Mouse (Mus musculus) intestine, postnatal 0 days (tissue): Measurements from ENCODE around the gene Ets2. TPM values are rescaled to one million over a fixed set of nuclear protein-coding genes. Genes with fewer than 3 reads are reported as not detected.

Source experiments
- ATAC-seq: fragments of 200-750 bp; cut with Nextera tagmentation; 2 replicates; pipeline ENCODE4 v1.8.0; 2017; ENCODE audit warnings: mild to moderate bottlenecking, moderate TSS enrichment, moderate library complexity
- H3K27ac ChIP-seq: fragments of 300-500 bp; sonication (generic); 2 replicates; pipeline ENCODE4 v1.5.1; 2014; ENCODE audit warnings: mild to moderate bottlenecking, low read depth, low read length, moderate library complexity
- H3K27me3 ChIP-seq: fragments of 300-500 bp; sonication (generic); replicated peaks from 2 replicates; pipeline ENCODE4 v1.6.1; 2014; ENCODE audit warnings: low read length, mixed read lengths; ENCODE audit not compliant: control insufficient read depth, insufficient read depth
- H3K36me3 ChIP-seq: fragments of 300-500 bp; sonication (generic); 2 replicates; pipeline ENCODE4 v1.6.1; 2014; ENCODE audit warnings: mild to moderate bottlenecking, moderate library complexity; ENCODE audit not compliant: control insufficient read depth, insufficient read depth
- H3K4me1 ChIP-seq: fragments of 300-500 bp; sonication (generic); replicated peaks from 2 replicates; pipeline ENCODE4 v1.6.1; 2014; ENCODE audit warnings: antibody characterized with exemption, low read length, mixed read lengths; ENCODE audit not compliant: control insufficient read depth, insufficient read depth
- H3K4me2 ChIP-seq: fragments of 300-500 bp; sonication (generic); replicated peaks from 2 replicates; pipeline ENCODE4 v1.6.1; 2014; ENCODE audit warnings: low read depth, mild to moderate bottlenecking, moderate library complexity
- H3K4me3 ChIP-seq: fragments of 300-500 bp; sonication (generic); 2 replicates; pipeline ENCODE4 v1.5.1; 2014; ENCODE audit warnings: low read depth, low read length
- H3K9ac ChIP-seq: fragments of 300-500 bp; sonication (generic); 2 replicates; pipeline ENCODE4 v1.6.1; 2014; ENCODE audit warnings: mild to moderate bottlenecking, low read depth, low read length
- H3K9me3 ChIP-seq: fragments of 300-500 bp; sonication (generic); 2 replicates; pipeline ENCODE4 v1.6.1; 2016; ENCODE audit warnings: mixed run types; ENCODE audit not compliant: control insufficient read depth
- CTCF ChIP-seq: sonication (generic); IDR thresholded peaks from 2 replicates; pipeline ENCODE4 v1.5.1; 2016; ENCODE audit warnings: low read depth, mild to moderate bottlenecking, control low read depth, antibody characterized with exemption, moderate library complexity
- WGBS: fragments of 180-500 bp; shearing (Covaris S2); extraction: QIAGEN DNeasy Blood & Tissue Kit; methylation state at CpG from one replicate; pipeline ENCODE4 v1.1.7; 2014; 5-methylcytosine and 5-hydroxymethylcytosine counted together
- polyA plus RNA-seq: library from polyadenylated mRNA; unstranded; fragments of >200 nt; fragmentation: Nextera tagmentation; extraction: Ambion mirVana; gene quantifications from 2 replicates; pipeline ENCODE4 v1.2.1, GENCODE M21; 2015

Ets2 gene
- polyA plus RNA-seq, 1 experiment from 2014 or later, result 34.6 TPM

GRCm38 (mm10) chr16:95659461-95659860 lies 42.4 kb upstream of the Ets2 start:
- Histone ChIP-seq H3K9me3 (0 out of 2 replicates have a peak, but pooled peaks cover 2% of the 10 kb centered on the region), H3K4me3 (no peak overlapping the region), H3K27ac (peak overlapping the region; percentile 83), H3K9ac (no peak overlapping the region), H3K4me1 (no peaks in the 10 kb centered on the region), H3K36me3 (no peaks in the 10 kb centered on the region), H3K4me2 (no peak overlapping the region), H3K27me3 (no peaks in the 10 kb centered on the region)
- 41% methylated on average over 19 of the region's 19 CpGs for WGBS
- no peak for TF ChIP-seq CTCF
- ATAC-seq, result peak; percentile 76

- WGBS, result 81% methylated on average over 5 of the region's 5 CpGs
- 0 out of 2 replicates have a peak, but pooled peaks cover 2% of the 10 kb centered on the region for H3K9me3 ChIP-seq
These were observed 41.0 kb upstream of the Ets2 start for GRCm38 (mm10) chr16:95660909-95661308.

GRCm38 (mm10) chr16:95665472-95666131 lies 36.3 kb upstream of the Ets2 start:
- no peak for TF ChIP-seq CTCF
- Histone ChIP-seq H3K4me2 (no peak overlapping the region), H3K9ac (0 out of 2 replicates have a peak overlapping the region, but pooled peaks have one; percentile 3), H3K36me3 (no peaks in the 10 kb centered on the region), H3K4me3 (no peak overlapping the region), H3K27ac (no peak overlapping the region), H3K9me3 (no peaks in the 10 kb centered on the region), H3K27me3 (no peaks in the 10 kb centered on the region), H3K4me1 (peaks cover 11% of the 10 kb centered on the region)
- no peak for ATAC-seq
- WGBS, result 67% methylated on average over 6 of the region's 6 CpGs

More at GRCm38 (mm10) chr16:95660909-95661308, 41.0 kb upstream of the Ets2 start:
- H3K36me3 ChIP-seq, result no peaks in the 10 kb centered on the region
- ATAC-seq, result no peak
- H3K27ac ChIP-seq, result no peak overlapping the region
- H3K4me2 ChIP-seq, result no peak overlapping the region
- H3K27me3 ChIP-seq, result no peaks in the 10 kb centered on the region
- no peak overlapping the region for H3K9ac ChIP-seq
- TF ChIP-seq CTCF, result no peak
- H3K4me1 ChIP-seq, result no peaks in the 10 kb centered on the region
- no peak overlapping the region for H3K4me3 ChIP-seq

GRCm38 (mm10) chr16:95666288-95666687 lies 35.6 kb upstream of the Ets2 start:
- no peak overlapping the region for H3K4me2 ChIP-seq
- H3K4me1 ChIP-seq, result peaks cover 11% of the 10 kb centered on the region
- H3K27ac ChIP-seq, result no peak overlapping the region
- no peaks in the 10 kb centered on the region for H3K36me3 ChIP-seq
- TF ChIP-seq CTCF, result no peak
- ATAC-seq, result no peak
- WGBS, result 93% methylated on average over 10 of the region's 10 CpGs
- no peaks in the 10 kb centered on the region for H3K27me3 ChIP-seq
- no peaks in the 10 kb centered on the region for H3K9me3 ChIP-seq
- H3K9ac ChIP-seq, result no peak overlapping the region
- H3K4me3 ChIP-seq, result no peak overlapping the region

- H3K4me3 ChIP-seq, result no peak overlapping the region
- peak; percentile 66 for ATAC-seq
- TF ChIP-seq CTCF, result 0 out of 2 replicates have a peak, but pooled peaks have one; percentile 2
- 37% methylated on average over 11 of the region's 11 CpGs for WGBS
- peak overlapping the region; percentile 31; the same call in 1 of the 2 replicates for H3K9ac ChIP-seq
- H3K4me1 ChIP-seq, result peaks cover 11% of the 10 kb centered on the region
- no peak overlapping the region; the same call in 1 of the 2 replicates for H3K27ac ChIP-seq
- 0 out of 2 replicates have a peak overlapping the region, but pooled peaks have one; percentile 24 for H3K4me2 ChIP-seq
- no peaks in the 10 kb centered on the region for H3K36me3 ChIP-seq
- no peaks in the 10 kb centered on the region for H3K9me3 ChIP-seq
- no peaks in the 10 kb centered on the region for H3K27me3 ChIP-seq
These were observed 34.3 kb upstream of the Ets2 start for GRCm38 (mm10) chr16:95667395-95668150.
